8 mouse cellular contexts compared by ENCODE assay signal in genomic region chr7:65881290-65881688, GRCm38 (mm10). TPM values are rescaled to one million over a fixed set of nuclear protein-coding genes. Genes with fewer than 3 reads are reported as not detected.
DNase-seq lines count a peak whose midpoint lies in the region; ATAC-seq lines count a peak whose summit lies in the region.

No protein-coding gene starts in this region.

- peak; percentile 31 to 39 for DNase-seq in kidney, postnatal 4 days
- no peak for DNase-seq in kidney, postnatal 25 days
- DNase-seq in embryonic facial prominence, embryonic 10.5 days (ENCODE audit: low spot score): peak; percentile 41
- DNase-seq in ovary, postnatal 36 days (ENCODE audit: low spot score): no peak
- DNase-seq in thymus, postnatal 25 days: no peak
- no peak for DNase-seq in left cerebral cortex, postnatal 14 days (ENCODE audit: low spot score in 2 of 2)

- peak overlapping the region; percentile 50 for H3K4me2 ChIP-seq in heart, embryonic 15.5 days
- H3K4me2 ChIP-seq in midbrain, embryonic 16.5 days (ENCODE audit: low read length): peak overlapping the region; percentile 32

- H3K9me3 ChIP-seq in embryonic facial prominence, embryonic 10.5 days: no peaks in the 10 kb centered on the region
- H3K9me3 ChIP-seq in heart, embryonic 15.5 days (replicated peaks): no peaks in the 10 kb centered on the region
- no peaks in the 10 kb centered on the region for H3K9me3 ChIP-seq in midbrain, embryonic 16.5 days (replicated peaks; ENCODE audit: control insufficient read depth, low read length, poor library complexity, severe bottlenecking)

- H3K9ac ChIP-seq in heart, embryonic 15.5 days: no peak overlapping the region
- H3K9ac ChIP-seq in midbrain, embryonic 16.5 days (ENCODE audit: low read depth, low read length): no peak overlapping the region

- H3K36me3 ChIP-seq in embryonic facial prominence, embryonic 10.5 days (replicated peaks): no peaks in the 10 kb centered on the region
- no peaks in the 10 kb centered on the region for H3K36me3 ChIP-seq in heart, embryonic 15.5 days
- no peaks in the 10 kb centered on the region for H3K36me3 ChIP-seq in midbrain, embryonic 16.5 days (ENCODE audit: control insufficient read depth, insufficient read depth, low read length)

- peak overlapping the region; percentile 19; the same call in 1 of the 2 replicates for H3K4me3 ChIP-seq in embryonic facial prominence, embryonic 10.5 days
- peak overlapping the region; percentile 1 for H3K4me3 ChIP-seq in heart, embryonic 15.5 days
- no peak overlapping the region for H3K4me3 ChIP-seq in midbrain, embryonic 16.5 days (ENCODE audit: low read depth, low read length)

- H3K4me1 ChIP-seq in embryonic facial prominence, embryonic 10.5 days: peaks cover 8% of the 10 kb centered on the region
- H3K4me1 ChIP-seq in heart, embryonic 15.5 days (replicated peaks): peaks cover 17% of the 10 kb centered on the region
- H3K4me1 ChIP-seq in midbrain, embryonic 16.5 days (ENCODE audit: control insufficient read depth, insufficient read depth, low read length): peaks cover 5% of the 10 kb centered on the region; the same call in 1 of the 2 replicates

- no peak for ATAC-seq in heart, embryonic 15.5 days (replicated peaks; ENCODE audit: insufficient number of reproducible peaks, insufficient read depth, low FRiP score, low read depth)
- ATAC-seq in midbrain, embryonic 16.5 days: peak; percentile 69; the same call in 1 of the 2 replicates

- 33% methylated on average over 12 of the region's 12 CpGs for WGBS in embryonic facial prominence, embryonic 10.5 days
- 34% methylated on average over 12 of the region's 12 CpGs for WGBS in heart, embryonic 15.5 days
- 57% methylated on average over 12 of the region's 12 CpGs for WGBS in midbrain, embryonic 16.5 days

- intact Hi-C loops in left cerebral cortex, postnatal 14 days (cut with DNase I): no loop called here

- no peaks in the 10 kb centered on the region for H3K27me3 ChIP-seq in embryonic facial prominence, embryonic 10.5 days (replicated peaks; ENCODE audit: low read depth, poor library complexity, severe bottlenecking)
- peaks cover 9% of the 10 kb centered on the region for H3K27me3 ChIP-seq in heart, embryonic 15.5 days
- no peaks in the 10 kb centered on the region for H3K27me3 ChIP-seq in midbrain, embryonic 16.5 days (ENCODE audit: control insufficient read depth, insufficient read depth, low read depth, low read length)

- H3K27ac ChIP-seq in embryonic facial prominence, embryonic 10.5 days (replicated peaks): no peak overlapping the region
- no peak overlapping the region for H3K27ac ChIP-seq in heart, embryonic 15.5 days
- no peak overlapping the region for H3K27ac ChIP-seq in midbrain, embryonic 16.5 days (ENCODE audit: low read length)

RNA-seq across cellular contexts. Expression of gene Pcsk6, which starts 19.8 kb away (rescaled TPM):
- polyA plus RNA-seq in embryonic facial prominence, embryonic 10.5 days (2016; fragmentation: Nextera tagmentation; extraction: Ambion mirVana): 1.0 and 1.1 TPM in 2 replicates
- 1.8 and 2.7 TPM in 2 replicates for polyA plus RNA-seq in heart, embryonic 15.5 days (2015; fragmentation: Nextera tagmentation; extraction: Ambion mirVana)
- 0.82 and 1.2 TPM in 2 replicates for polyA plus RNA-seq in midbrain, embryonic 16.5 days (2015; fragmentation: Nextera tagmentation; extraction: Ambion mirVana)
- total RNA-seq in left cerebral cortex, postnatal 14 days (2021): 1 to 10 TPM; 6.9 to 7.6 TPM

Comparison
In these comparisons a context has a peak if more than half of its experiments do, and no peak if none do; other contexts are left out.
1. DNase-seq: peak in kidney, postnatal 4 days (2 of 2) and embryonic facial prominence, embryonic 10.5 days (single experiment); none in kidney, postnatal 25 days (0 of 2), ovary, postnatal 36 days (single experiment), thymus, postnatal 25 days (single experiment) and left cerebral cortex, postnatal 14 days (0 of 2).